Mouse (Mus musculus) R1 (cell line): Measurements from ENCODE around the gene Bpifa6.

Source experiments
- DNase-seq: peaks from one replicate; pipeline ENCODE4 v3.0.0-alpha.2; 2018; ENCODE audit warnings: low read depth, low spot score

Bpifa6 gene

GRCm38 (mm10) chr2:154038932-154039331, 64.2 kb downstream of the Bpifa6 start:
- peak; percentile 73 for DNase-seq

GRCm38 (mm10) chr2:154044743-154045142, 70.0 kb downstream of the Bpifa6 start:
- DNase-seq = no peak
